Mouse (Mus musculus): Measurements from ENCODE around the gene Cep97.

DNA sequence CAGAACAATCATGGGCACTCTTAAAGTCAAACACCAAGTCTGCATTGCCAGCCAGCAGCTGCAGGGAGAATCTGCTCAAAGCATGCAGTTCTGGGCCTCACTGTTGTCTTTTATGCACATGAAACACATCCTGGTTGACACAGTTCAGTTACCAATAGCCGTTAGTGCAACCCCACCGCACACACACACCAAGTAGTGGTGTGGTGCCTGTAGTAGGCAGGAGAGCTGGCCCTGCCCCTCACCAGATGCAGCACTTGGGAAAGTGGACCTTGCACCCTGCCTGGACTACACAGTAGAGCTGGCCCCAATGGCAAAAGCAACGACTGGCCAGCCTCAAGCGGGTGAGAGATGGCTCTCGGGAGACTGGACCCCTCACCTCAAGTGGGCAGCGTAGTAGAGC lies 5.0 kb upstream of the Cep97 start:
- TF ChIP-seq GATA1 (IDR thresholded peaks at IDR 0.05; ENCODE audit: borderline replicate concordance, low read length) (no peak), FLI1 (IDR thresholded peaks at IDR 0.05; ENCODE audit: low read length) (no peak)
